Mouse (Mus musculus) midbrain, embryonic 11.5 days (tissue): ENCODE data around the gene Olfr644. TPM values are rescaled to one million over a fixed set of nuclear protein-coding genes. Genes with fewer than 3 reads are reported as not detected.
A peak's percentile ranks its signal among the peaks of the same experiment; 100 is the strongest.

Experiments
- ATAC-seq: fragments of 200-750 bp; cut with Nextera tagmentation; 2 replicates; pipeline ENCODE4 v1.8.0; 2017; ENCODE audit warnings: moderate TSS enrichment, moderate library complexity; ENCODE audit not compliant: low FRiP score
- DNase-seq: peaks from one replicate; pipeline ENCODE4 v3.0.0; 2015; ENCODE audit warnings: low spot score; ENCODE audit errors: missing footprints
- H3K27ac ChIP-seq: fragments of 300-500 bp; sonication (generic); 2 replicates; pipeline ENCODE4 v1.5.1; 2014; ENCODE audit warnings: low read depth, low read length
- H3K27me3 ChIP-seq: fragments of 300-500 bp; sonication (generic); 2 replicates; pipeline ENCODE4 v1.6.1; 2014; ENCODE audit warnings: mild to moderate bottlenecking, low read length, moderate library complexity, mixed read lengths; ENCODE audit not compliant: control insufficient read depth, insufficient read depth
- H3K36me3 ChIP-seq: fragments of 300-500 bp; sonication (generic); 2 replicates; pipeline ENCODE4 v1.6.1; 2014; ENCODE audit warnings: mild to moderate bottlenecking, low read length, moderate library complexity, mixed read lengths; ENCODE audit not compliant: control insufficient read depth, insufficient read depth
- H3K4me1 ChIP-seq: fragments of 300-500 bp; sonication (generic); 2 replicates; pipeline ENCODE4 v1.6.1; 2014; ENCODE audit warnings: low read length; ENCODE audit not compliant: control insufficient read depth, insufficient read depth
- H3K4me2 ChIP-seq: fragments of 300-500 bp; sonication (generic); 2 replicates; pipeline ENCODE4 v1.6.1; 2014; ENCODE audit warnings: mild to moderate bottlenecking, moderate library complexity
- H3K4me3 ChIP-seq: fragments of 300-500 bp; sonication (generic); 2 replicates; pipeline ENCODE4 v1.5.1; 2014; ENCODE audit warnings: low read depth, low read length
- H3K9ac ChIP-seq: fragments of 300-500 bp; sonication (generic); 2 replicates; pipeline ENCODE4 v1.6.1; 2014; ENCODE audit warnings: low read length
- H3K9me3 ChIP-seq: fragments of 300-500 bp; sonication (generic); 2 replicates; pipeline ENCODE4 v1.6.1; 2016; ENCODE audit warnings: low read length; ENCODE audit not compliant: control insufficient read depth
- WGBS: fragments of 180-500 bp; shearing (Covaris S2); extraction: QIAGEN DNeasy Blood & Tissue Kit; methylation state at CpG from one replicate; pipeline ENCODE4 v1.1.7; 2014; 5-methylcytosine and 5-hydroxymethylcytosine counted together
- polyA plus RNA-seq: library from polyadenylated mRNA; unstranded; fragments of >200 nt; fragmentation: Nextera tagmentation; extraction: Ambion mirVana; gene quantifications from 2 replicates; pipeline ENCODE4 v1.2.1, GENCODE M21; 2014

Olfr644 gene
- polyA plus RNA-seq, 1 experiment from 2014 or later: not detected

GRCm38 (mm10) chr7:104026978-104027377 is 44.7 kb downstream of the Olfr644 start:
- no peaks in the 10 kb centered on the region for H3K27me3 ChIP-seq
- WGBS: 90% methylated on average over 3 of the region's 3 CpGs
- no peak overlapping the region for H3K4me3 ChIP-seq
- no peaks in the 10 kb centered on the region for H3K9me3 ChIP-seq
- H3K36me3 ChIP-seq: no peaks in the 10 kb centered on the region
- ATAC-seq: no peak
- H3K4me1 ChIP-seq: no peaks in the 10 kb centered on the region
- no peak for DNase-seq
- H3K9ac ChIP-seq: no peak overlapping the region
- H3K27ac ChIP-seq: no peak overlapping the region
- no peak overlapping the region for H3K4me2 ChIP-seq

DNA sequence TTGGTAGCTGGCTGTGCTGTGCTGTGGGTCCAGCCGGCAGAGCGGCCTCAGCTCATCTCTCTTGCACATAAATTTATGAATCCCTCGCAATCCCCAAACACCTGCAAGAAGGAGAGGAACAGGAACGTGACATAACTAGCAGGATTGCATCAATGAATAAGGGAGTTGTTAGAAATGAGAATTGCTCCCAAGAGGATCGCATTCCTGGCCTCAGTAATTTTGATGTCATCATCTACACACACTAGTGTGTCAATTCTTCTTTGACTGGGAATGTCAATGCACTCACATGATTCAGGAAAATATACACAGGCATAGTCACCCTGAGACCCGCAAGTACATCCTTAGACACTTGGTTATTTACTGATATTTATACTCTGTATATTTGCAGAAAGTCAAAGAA is 46.2 kb downstream of the Olfr644 start, which contains the start of gene Olfr640:
TSS of gene Olfr640 (minus strand) at position 101 of the 400 bp plus-strand sequence.
- Histone ChIP-seq H3K36me3 (no peaks in the 10 kb centered on the region), H3K4me3 (no peak within 1 kb of the TSS), H3K4me2 (no peak within 1 kb of the TSS), H3K9me3 (no peaks in the 10 kb centered on the region), H3K9ac (no peak within 1 kb of the TSS), H3K27ac (no peak within 1 kb of the TSS), H3K27me3 (no peaks in the 10 kb centered on the region), H3K4me1 (no peaks in the 10 kb centered on the region)
- WGBS: 80% methylated on average over 6 of the region's 6 CpGs
- no peak for DNase-seq
- ATAC-seq: no peak

DNA sequence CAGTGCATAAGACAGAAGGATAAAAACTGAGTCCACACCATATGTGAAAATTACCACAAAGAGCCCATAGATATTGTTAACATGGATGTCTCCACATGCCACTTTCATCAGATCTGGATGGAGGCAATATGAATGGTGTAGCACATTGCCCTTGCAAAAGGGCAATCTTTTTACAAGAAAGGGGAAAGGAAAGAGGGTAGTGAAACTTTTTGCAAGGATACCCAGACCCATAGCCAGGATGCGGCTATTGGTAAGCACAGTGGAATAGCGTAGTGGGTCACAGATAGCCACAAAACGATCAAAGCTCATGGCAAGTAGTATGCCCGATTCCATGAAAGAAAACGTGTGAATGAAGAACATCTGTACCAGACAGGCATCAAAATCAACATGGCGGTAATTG is 50.0 kb downstream of the Olfr644 start:
- Histone ChIP-seq H3K27me3 (no peaks in the 10 kb centered on the region), H3K36me3 (no peaks in the 10 kb centered on the region), H3K4me3 (no peak overlapping the region), H3K27ac (no peak overlapping the region), H3K9ac (no peak overlapping the region), H3K4me1 (no peaks in the 10 kb centered on the region), H3K4me2 (no peak overlapping the region), H3K9me3 (no peaks in the 10 kb centered on the region)
- WGBS: 90% methylated on average over 6 of the region's 6 CpGs
- ATAC-seq (no peak), DNase-seq (peak; percentile 6)

GRCm38 (mm10) chr7:104018953-104019352 is 52.7 kb downstream of the Olfr644 start:
- WGBS: 95% methylated on average over 1 of the region's 1 CpGs

GRCm38 (mm10) chr7:104017203-104017602 is 54.5 kb downstream of the Olfr644 start, which contains the start of gene Olfr639:
Gene Olfr639 (minus strand): TSS chr7:104017303.
- ATAC-seq (no peak), DNase-seq (no peak)
- H3K4me3 ChIP-seq: no peak within 1 kb of the TSS
- no peak within 1 kb of the TSS for H3K4me2 ChIP-seq
- H3K9me3 ChIP-seq: no peaks in the 10 kb centered on the region
- no peak within 1 kb of the TSS for H3K27ac ChIP-seq
- no peak within 1 kb of the TSS for H3K9ac ChIP-seq
- no peaks in the 10 kb centered on the region for H3K36me3 ChIP-seq
- H3K27me3 ChIP-seq: no peaks in the 10 kb centered on the region
- H3K4me1 ChIP-seq: no peaks in the 10 kb centered on the region

More at GRCm38 (mm10) chr7:104018953-104019352, 52.7 kb downstream of the Olfr644 start:
- Histone ChIP-seq H3K36me3 (no peaks in the 10 kb centered on the region), H3K4me2 (no peak overlapping the region), H3K9me3 (no peaks in the 10 kb centered on the region), H3K4me3 (no peak overlapping the region), H3K27ac (no peak overlapping the region), H3K9ac (no peak overlapping the region), H3K27me3 (no peaks in the 10 kb centered on the region), H3K4me1 (no peaks in the 10 kb centered on the region)
- no peak for ATAC-seq
- DNase-seq: peak; percentile 26

Other genes with a start within 250 kb of the Olfr644 start
- 259 and 279 TPM in 2 replicates for gene Hbb-bs, start 243.8 kb downstream of the Olfr644 start, polyA plus RNA-seq
- gene Hbb-bh2, start 231.3 kb downstream of the Olfr644 start, polyA plus RNA-seq: not detected in 2 replicates
- gene Hbb-bh1, start 228.7 kb downstream of the Olfr644 start, polyA plus RNA-seq: 2,751 and 2,795 TPM in 2 replicates
- 11,345 and 11,485 TPM in 2 replicates for gene Hbb-y, start 218.7 kb downstream of the Olfr644 start, polyA plus RNA-seq
- not detected in 2 replicates for gene Olfr66, start 185.6 kb downstream of the Olfr644 start, polyA plus RNA-seq
- gene Olfr64, start 177.4 kb downstream of the Olfr644 start, polyA plus RNA-seq: not detected in 2 replicates
- not detected in 2 replicates for gene Olfr65, start 168.4 kb downstream of the Olfr644 start, polyA plus RNA-seq
- gene Olfr631, start 143.0 kb downstream of the Olfr644 start, polyA plus RNA-seq: not detected in 2 replicates
- not detected in 2 replicates for gene Olfr632, start 137.5 kb downstream of the Olfr644 start, polyA plus RNA-seq
- gene Olfr633, start 127.4 kb downstream of the Olfr644 start, polyA plus RNA-seq: not detected in 2 replicates
- gene Olfr635, start 100.7 kb downstream of the Olfr644 start, polyA plus RNA-seq: 0.01 and 0.03 TPM in 2 replicates
- not detected in 2 replicates for gene Olfr638, start 73.1 kb downstream of the Olfr644 start, polyA plus RNA-seq
- not detected in 2 replicates for gene Olfr639, start 54.6 kb downstream of the Olfr644 start, polyA plus RNA-seq
- not detected in 2 replicates for gene Olfr640, start 46.3 kb downstream of the Olfr644 start, polyA plus RNA-seq
- not detected in 2 replicates for gene Olfr641, start 36.4 kb downstream of the Olfr644 start, polyA plus RNA-seq
- not detected in 2 replicates for gene Olfr642, start 19.2 kb downstream of the Olfr644 start, polyA plus RNA-seq
- gene 4930516K23Rik, start 10.4 kb downstream of the Olfr644 start, polyA plus RNA-seq: not detected in 2 replicates
- gene Olfr645, start 13.6 kb upstream of the Olfr644 start, polyA plus RNA-seq: not detected in 2 replicates
- gene Olfr646, start 33.0 kb upstream of the Olfr644 start, polyA plus RNA-seq: not detected in 2 replicates
- gene Ubqln5, start 58.0 kb upstream of the Olfr644 start, polyA plus RNA-seq: not detected in 2 replicates
- not detected in 2 replicates for gene Olfr643, start 65.5 kb upstream of the Olfr644 start, polyA plus RNA-seq
- gene Ubqln3, start 71.4 kb upstream of the Olfr644 start, polyA plus RNA-seq: not detected in 2 replicates
- gene Ubqlnl, start 78.7 kb upstream of the Olfr644 start, polyA plus RNA-seq: not detected in 2 replicates
- not detected in 2 replicates for gene Olfm5, start 93.0 kb upstream of the Olfr644 start, polyA plus RNA-seq
- gene Olfr648, start 111.5 kb upstream of the Olfr644 start, polyA plus RNA-seq: 0.19 and 0.26 TPM in 2 replicates
- not detected in 2 replicates for gene Olfr649, start 124.1 kb upstream of the Olfr644 start, polyA plus RNA-seq
- gene Trim6, start 146.9 kb upstream of the Olfr644 start, polyA plus RNA-seq: 2.5 and 2.8 TPM in 2 replicates
- 0.63 and 0.68 TPM in 2 replicates for gene Trim34a, start 172.6 kb upstream of the Olfr644 start, polyA plus RNA-seq
- 0.40 TPM in 1 of 2 replicates, not detected in the other for gene Trim5, start 216.2 kb upstream of the Olfr644 start, polyA plus RNA-seq
- gene Trim12a, start 243.6 kb upstream of the Olfr644 start, polyA plus RNA-seq: 1.9 and 2.1 TPM in 2 replicates